Mouse (Mus musculus): ENCODE measurements around the gene Ints11. TPM values are rescaled to one million over a fixed set of nuclear protein-coding genes. Genes with fewer than 3 reads are reported as not detected.

The Ints11 gene
- polyA plus RNA-seq, 1 experiment from 2014 or later: 27.3 TPM

- Histone ChIP-seq H3K36me3 (peaks cover 8% of the 10 kb centered on the region), H3K4me1 (replicated peaks) (peaks cover 41% of the 10 kb centered on the region), H3K4me2 (peak overlapping the region; percentile 93), H3K27me3 (no peaks in the 10 kb centered on the region), H3K27ac (peak overlapping the region; percentile 0; the same call in 1 of the 2 replicates), H3K9ac (no peak overlapping the region), H3K4me3 (peak overlapping the region; percentile 14), H3K9me3 (replicated peaks) (no peaks in the 10 kb centered on the region)
- ATAC-seq (replicated peaks; ENCODE audit: insufficient number of reproducible peaks, insufficient read depth, low FRiP score, low read depth): no peak
- 19% methylated on average over 8 of the region's 8 CpGs for WGBS
Observed at GRCm38 (mm10) chr4:155894311-155894881, 25.1 kb downstream of the Ints11 start.

- Histone ChIP-seq H3K9ac (no peak overlapping the region), H3K4me3 (no peak overlapping the region), H3K9me3 (replicated peaks) (no peaks in the 10 kb centered on the region), H3K4me1 (replicated peaks) (peaks cover 39% of the 10 kb centered on the region), H3K4me2 (peak overlapping the region; percentile 5; the same call in 1 of the 2 replicates), H3K36me3 (peaks cover 14% of the 10 kb centered on the region), H3K27me3 (no peaks in the 10 kb centered on the region), H3K27ac (0 out of 2 replicates have a peak overlapping the region, but pooled peaks have one; percentile 0)
- no peak for ATAC-seq (replicated peaks; ENCODE audit: insufficient number of reproducible peaks, insufficient read depth, low FRiP score, low read depth)
- 33% methylated on average over 6 of the region's 6 CpGs for WGBS
Observed at GRCm38 (mm10) chr4:155895216-155895615, 25.9 kb downstream of the Ints11 start.

GRCm38 (mm10) chr4:155895826-155896225 is 26.5 kb downstream of the Ints11 start:
- H3K4me1 ChIP-seq (replicated peaks): peaks cover 35% of the 10 kb centered on the region
- no peaks in the 10 kb centered on the region for H3K27me3 ChIP-seq
- no peak for ATAC-seq (replicated peaks; ENCODE audit: insufficient number of reproducible peaks, insufficient read depth, low FRiP score, low read depth)
- no peak overlapping the region for H3K27ac ChIP-seq
- H3K9ac ChIP-seq: no peak overlapping the region
- H3K36me3 ChIP-seq: peaks cover 14% of the 10 kb centered on the region
- no peak overlapping the region for H3K4me2 ChIP-seq
- no peak overlapping the region for H3K4me3 ChIP-seq
- 93% methylated on average over 4 of the region's 4 CpGs for WGBS
- H3K9me3 ChIP-seq (replicated peaks): no peaks in the 10 kb centered on the region

- no peaks in the 10 kb centered on the region for H3K9me3 ChIP-seq (replicated peaks)
- no peak overlapping the region for H3K4me3 ChIP-seq
- H3K9ac ChIP-seq: no peak overlapping the region
- peaks cover 38% of the 10 kb centered on the region for H3K4me1 ChIP-seq (replicated peaks)
- no peak for ATAC-seq (replicated peaks; ENCODE audit: insufficient number of reproducible peaks, insufficient read depth, low FRiP score, low read depth)
- H3K36me3 ChIP-seq: peaks cover 14% of the 10 kb centered on the region
- no peak overlapping the region for H3K4me2 ChIP-seq
- H3K27ac ChIP-seq: no peak overlapping the region
- H3K27me3 ChIP-seq: no peaks in the 10 kb centered on the region
- 97% methylated on average over 12 of the region's 12 CpGs for WGBS
Observed at GRCm38 (mm10) chr4:155896461-155896860, 27.1 kb downstream of the Ints11 start.

GRCm38 (mm10) chr4:155898318-155898717 is 29.0 kb downstream of the Ints11 start:
- H3K36me3 ChIP-seq: peaks cover 26% of the 10 kb centered on the region
- WGBS: 100% methylated on average over 2 of the region's 2 CpGs
- no peaks in the 10 kb centered on the region for H3K27me3 ChIP-seq

GRCm38 (mm10) chr4:155899355-155899754 is 30.0 kb downstream of the Ints11 start:
- ATAC-seq (replicated peaks; ENCODE audit: insufficient number of reproducible peaks, insufficient read depth, low FRiP score, low read depth): no peak
- H3K9me3 ChIP-seq (replicated peaks): no peaks in the 10 kb centered on the region

More at GRCm38 (mm10) chr4:155898318-155898717, 29.0 kb downstream of the Ints11 start:
- ATAC-seq (replicated peaks; ENCODE audit: insufficient number of reproducible peaks, insufficient read depth, low FRiP score, low read depth): no peak
- peaks cover 33% of the 10 kb centered on the region for H3K4me1 ChIP-seq (replicated peaks)
- H3K4me3 ChIP-seq: no peak overlapping the region
- H3K9ac ChIP-seq: no peak overlapping the region
- H3K4me2 ChIP-seq: no peak overlapping the region
- no peak overlapping the region for H3K27ac ChIP-seq
- H3K9me3 ChIP-seq (replicated peaks): no peaks in the 10 kb centered on the region

GRCm38 (mm10) chr4:155901205-155901604 is 31.9 kb downstream of the Ints11 start:
- H3K4me2 ChIP-seq: no peak overlapping the region
- no peak overlapping the region for H3K4me3 ChIP-seq
- no peaks in the 10 kb centered on the region for H3K9me3 ChIP-seq (replicated peaks)
- no peak overlapping the region for H3K27ac ChIP-seq
- no peaks in the 10 kb centered on the region for H3K27me3 ChIP-seq
- ATAC-seq (replicated peaks; ENCODE audit: insufficient number of reproducible peaks, insufficient read depth, low FRiP score, low read depth): 0 out of 2 replicates have a peak, but pooled peaks have one; percentile 44
- peaks cover 12% of the 10 kb centered on the region for H3K4me1 ChIP-seq (replicated peaks)
- H3K9ac ChIP-seq: no peak overlapping the region
- peaks cover 45% of the 10 kb centered on the region for H3K36me3 ChIP-seq
- 29% methylated on average over 3 of the region's 3 CpGs for WGBS

More at GRCm38 (mm10) chr4:155899355-155899754, 30.0 kb downstream of the Ints11 start:
- Histone ChIP-seq H3K4me3 (no peak overlapping the region), H3K27ac (no peak overlapping the region), H3K4me2 (no peak overlapping the region), H3K36me3 (peaks cover 36% of the 10 kb centered on the region), H3K4me1 (replicated peaks) (peaks cover 24% of the 10 kb centered on the region), H3K27me3 (no peaks in the 10 kb centered on the region), H3K9ac (no peak overlapping the region)
- WGBS: 87% methylated on average over 7 of the region's 7 CpGs

- Histone ChIP-seq H3K36me3 (peaks cover 40% of the 10 kb centered on the region; the same call in 1 of the 2 replicates), H3K27ac (no peak overlapping the region), H3K4me2 (no peak overlapping the region), H3K9ac (no peak overlapping the region), H3K9me3 (replicated peaks) (no peaks in the 10 kb centered on the region), H3K4me1 (replicated peaks) (peaks cover 12% of the 10 kb centered on the region), H3K27me3 (no peaks in the 10 kb centered on the region), H3K4me3 (no peak overlapping the region)
- no peak for ATAC-seq (replicated peaks; ENCODE audit: insufficient number of reproducible peaks, insufficient read depth, low FRiP score, low read depth)
- 92% methylated on average over 13 of the region's 13 CpGs for WGBS
Observed at GRCm38 (mm10) chr4:155903246-155903645, 33.9 kb downstream of the Ints11 start.

- Histone ChIP-seq H3K27me3 (no peaks in the 10 kb centered on the region), H3K4me1 (replicated peaks) (peaks cover 12% of the 10 kb centered on the region), H3K9me3 (replicated peaks) (no peaks in the 10 kb centered on the region), H3K36me3 (peaks cover 37% of the 10 kb centered on the region; the same call in 1 of the 2 replicates), H3K4me2 (no peak overlapping the region), H3K27ac (no peak overlapping the region), H3K9ac (no peak overlapping the region), H3K4me3 (no peak overlapping the region)
- WGBS: 92% methylated on average over 13 of the region's 13 CpGs
- ATAC-seq (replicated peaks; ENCODE audit: insufficient number of reproducible peaks, insufficient read depth, low FRiP score, low read depth): no peak
Observed at GRCm38 (mm10) chr4:155904318-155905102, 35.2 kb downstream of the Ints11 start.

GRCm38 (mm10) chr4:155905634-155906033 is 36.3 kb downstream of the Ints11 start:
- ATAC-seq (replicated peaks; ENCODE audit: insufficient number of reproducible peaks, insufficient read depth, low FRiP score, low read depth): no peak
- Histone ChIP-seq H3K4me2 (no peak overlapping the region), H3K36me3 (peaks cover 32% of the 10 kb centered on the region; the same call in 1 of the 2 replicates), H3K9ac (no peak overlapping the region), H3K27ac (no peak overlapping the region), H3K27me3 (no peaks in the 10 kb centered on the region), H3K9me3 (replicated peaks) (no peaks in the 10 kb centered on the region), H3K4me1 (replicated peaks) (peaks cover 12% of the 10 kb centered on the region), H3K4me3 (no peak overlapping the region)
- 87% methylated on average over 13 of the region's 13 CpGs for WGBS

GRCm38 (mm10) chr4:155906125-155906524 is 36.8 kb downstream of the Ints11 start:
- no peak for ATAC-seq (replicated peaks; ENCODE audit: insufficient number of reproducible peaks, insufficient read depth, low FRiP score, low read depth)
- H3K9me3 ChIP-seq (replicated peaks): no peaks in the 10 kb centered on the region
- no peaks in the 10 kb centered on the region for H3K27me3 ChIP-seq
- H3K27ac ChIP-seq: no peak overlapping the region
- no peak overlapping the region for H3K4me3 ChIP-seq
- H3K9ac ChIP-seq: no peak overlapping the region
- peaks cover 32% of the 10 kb centered on the region; the same call in 1 of the 2 replicates for H3K36me3 ChIP-seq
- WGBS: 84% methylated on average over 9 of the region's 9 CpGs
- peaks cover 7% of the 10 kb centered on the region for H3K4me1 ChIP-seq (replicated peaks)
- H3K4me2 ChIP-seq: no peak overlapping the region
